Mouse (Mus musculus) ES-E14 (cell line): ENCODE results near the gene Grcc10.

Experiments used
- CHD2 ChIP-seq: IDR thresholded peaks from 2 replicates; pipeline ENCODE4 v1.6.1; 2014; ENCODE audit warnings: mild to moderate bottlenecking, low read depth, low read length, inconsistent platforms
- HCFC1 ChIP-seq: IDR thresholded peaks from 2 replicates; pipeline ENCODE4 v1.6.1; 2012; ENCODE audit warnings: low read length, inconsistent platforms, borderline replicate concordance; ENCODE audit not compliant: insufficient read depth
- MAFK ChIP-seq: IDR thresholded peaks from 2 replicates; pipeline ENCODE4 v1.6.1; 2014; ENCODE audit warnings: mild to moderate bottlenecking, low read depth, low read length, inconsistent platforms; ENCODE audit not compliant: insufficient read depth
- ZC3H11A ChIP-seq: IDR thresholded peaks from 2 replicates; pipeline ENCODE4 v1.6.1; 2012; ENCODE audit warnings: low read depth, mild to moderate bottlenecking, inconsistent platforms, low read length, borderline replicate concordance
- ZNF384 ChIP-seq: IDR thresholded peaks from 2 replicates; pipeline ENCODE4 v1.6.1; 2012; ENCODE audit warnings: low read depth, low read length, inconsistent platforms

GRCm38 (mm10) chr6:124790121-124790520 lies 48.9 kb upstream of the Grcc10 start:
- TF ChIP-seq MAFK: no peak
- TF ChIP-seq ZNF384: no peak
- no peak for TF ChIP-seq CHD2
- TF ChIP-seq ZC3H11A: no peak
- no peak for TF ChIP-seq HCFC1
